In genomic region chr17:83312244-83312918, GRCm38 (mm10) we compare ENCODE assay signal across 9 mouse cellular contexts. TPM values are rescaled to one million over a fixed set of nuclear protein-coding genes. Genes with fewer than 3 reads are reported as not detected.
DNase-seq lines count a peak whose midpoint lies in the region; ATAC-seq lines count a peak whose summit lies in the region.
"Had no signal": no experiment of that assay in that cellular context is flagged by ENCODE, and none has a peak within 500 bp of the region (broad histone marks: within the 10 kb centered on the region; RNA-seq: fewer than 3 reads in every experiment).

No protein-coding gene starts in this region.

- no peaks in the 10 kb centered on the region for H3K36me3 ChIP-seq in forebrain, embryonic 15.5 days
- no peaks in the 10 kb centered on the region for H3K36me3 ChIP-seq in megakaryocyte, embryonic 14.5 days (replicated peaks; ENCODE audit: low read length)

- peak; percentile 59 for ATAC-seq in forebrain, embryonic 15.5 days (replicated peaks)

- peak; percentile 86 for DNase-seq in CD4-positive helper T cell, adult 2 months (ENCODE audit: low read depth, low spot score)
- DNase-seq in adrenal gland, adult 18-20 months (ENCODE audit: low spot score in 2 of 2) = peak; percentile 58 to 67
- DNase-seq in heart, postnatal 36 days = peak; percentile 53 to 63
- peak; percentile 17 to 60 for DNase-seq in left cerebral cortex, postnatal 25 days (ENCODE audit: low spot score in 2 of 2)
- peak; percentile 31 to 36 for DNase-seq in right cerebral cortex, postnatal 10 days (ENCODE audit: low spot score in 2 of 2)
- peak; percentile 72 to 78 for DNase-seq in urinary bladder, postnatal 4 days (ENCODE audit: low spot score in 2 of 2)

- H3K4me2 ChIP-seq in forebrain, embryonic 15.5 days (replicated peaks) = peak overlapping the region; percentile 29

- no peak overlapping the region for H3K9ac ChIP-seq in forebrain, embryonic 15.5 days (replicated peaks)

- H3K27ac ChIP-seq in forebrain, embryonic 15.5 days (replicated peaks) = peak overlapping the region; percentile 34

- no peaks in the 10 kb centered on the region for H3K9me3 ChIP-seq in forebrain, embryonic 15.5 days
- H3K9me3 ChIP-seq in megakaryocyte, embryonic 14.5 days = no peaks in the 10 kb centered on the region

- intact Hi-C loops in heart, postnatal 36 days (cut with DNase I) = no loop called here
- intact Hi-C loops in left cerebral cortex, postnatal 25 days (cut with DNase I) = no loop called here

- H3K27me3 ChIP-seq in forebrain, embryonic 15.5 days = no peaks in the 10 kb centered on the region
- H3K27me3 ChIP-seq in megakaryocyte, embryonic 14.5 days (replicated peaks) = peaks cover 46% of the 10 kb centered on the region

- H3K4me1 ChIP-seq in forebrain, embryonic 15.5 days = peaks cover 11% of the 10 kb centered on the region
- H3K4me1 ChIP-seq in megakaryocyte, embryonic 14.5 days = peaks cover 55% of the 10 kb centered on the region

- no peak overlapping the region for H3K4me3 ChIP-seq in forebrain, embryonic 15.5 days
- H3K4me3 ChIP-seq in megakaryocyte, embryonic 14.5 days (replicated peaks) = peak overlapping the region; percentile 86
- H3K4me3 ChIP-seq: erythroblast, embryonic 14.5 days had no signal

- WGBS in forebrain, embryonic 15.5 days = 5% methylated on average over 15 of the region's 15 CpGs

RNA-seq across cellular contexts. Expression of gene Eml4, which starts 38.4 kb away (rescaled TPM):
- total RNA-seq in adrenal gland, adult 18-20 months (2021) = 10 to 100 TPM; 11.7 to 18.7 TPM
- polyA plus RNA-seq in forebrain, embryonic 15.5 days (2015; fragmentation: Nextera tagmentation; extraction: Ambion mirVana) = 34.6 and 34.8 TPM in 2 replicates
- total RNA-seq in heart, postnatal 36 days (2021) = 1 to 10 TPM; 4.3 to 4.6 TPM
- total RNA-seq in left cerebral cortex, postnatal 25 days (2021) = 10 to 100 TPM; 24.1 to 25.1 TPM
- polyA plus RNA-seq in megakaryocyte, embryonic 14.5 days (2012; ENCODE audit: insufficient read depth, low replicate concordance) = 0.95 TPM in 1 of 2 replicates, not detected in the other

Comparison
In these comparisons a context has a peak if more than half of its experiments do, and no peak if none do; other contexts are left out.
1. DNase-seq: peak in every context shown above with its lines; median percentile 86 in CD4-positive helper T cell, adult 2 months; 75 in urinary bladder, postnatal 4 days; 62 in adrenal gland, adult 18-20 months; 58 in heart, postnatal 36 days; 38 in left cerebral cortex, postnatal 25 days; 34 in right cerebral cortex, postnatal 10 days.